Mouse (Mus musculus): ENCODE results near the gene Cgrrf1. TPM values are rescaled to one million over a fixed set of nuclear protein-coding genes. Genes with fewer than 3 reads are reported as not detected.
"Not testable (repeated sequence)": the region's sequence is repeated elsewhere in the genome, so short reads cannot be mapped to it uniquely, and the experiment has no call there.

The Cgrrf1 gene
- 10 to 100 TPM; 50.0 to 57.8 (median 53.9) TPM for total RNA-seq (2022)

- DNase-seq (ENCODE audit: low spot score in 2 of 2), result peak; percentile 94 to 97
Observed at GRCm38 (mm10) chr14:46831837-46832333, at the start of gene Cgrrf1. TSS of gene Cgrrf1 (plus strand) at chr14:46832125.

- no peak for DNase-seq (ENCODE audit: low spot score in 2 of 2)
Observed at GRCm38 (mm10) chr14:46782187-46782828, 49.6 kb upstream of the Cgrrf1 start.

DNA sequence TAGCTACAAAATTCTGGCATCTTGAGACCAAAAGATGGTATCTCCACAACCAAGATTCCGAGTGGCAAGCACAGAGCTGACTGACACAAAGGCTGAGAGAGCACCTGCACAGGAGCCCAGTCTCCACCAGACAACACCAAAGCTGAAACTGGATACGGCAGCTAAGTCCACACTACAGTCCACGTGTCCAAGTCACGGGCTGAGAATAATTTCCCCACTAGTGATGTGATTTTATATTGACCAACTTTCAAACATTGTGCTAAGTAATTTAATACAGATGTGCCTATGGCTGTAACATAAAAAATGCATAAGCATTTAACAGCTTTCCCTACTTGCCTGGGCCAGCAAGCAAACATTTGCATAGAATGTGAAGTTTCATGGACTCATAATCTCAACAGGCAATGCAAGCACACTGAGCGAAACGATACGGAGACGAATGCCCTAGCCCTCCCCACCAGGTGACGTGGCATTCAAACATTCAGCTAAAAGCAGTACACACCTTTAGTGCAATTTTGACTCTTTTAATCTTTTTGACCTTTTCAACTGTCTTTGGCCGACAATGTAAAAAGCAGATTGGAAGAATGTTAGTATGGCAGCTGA is 48.5 kb upstream of the Cgrrf1 start:
- DNase-seq (ENCODE audit: low spot score in 2 of 2), result no peak

GRCm38 (mm10) chr14:46785247-46785646 is 46.7 kb upstream of the Cgrrf1 start:
- DNase-seq (ENCODE audit: low spot score in 2 of 2), result no peak

DNA sequence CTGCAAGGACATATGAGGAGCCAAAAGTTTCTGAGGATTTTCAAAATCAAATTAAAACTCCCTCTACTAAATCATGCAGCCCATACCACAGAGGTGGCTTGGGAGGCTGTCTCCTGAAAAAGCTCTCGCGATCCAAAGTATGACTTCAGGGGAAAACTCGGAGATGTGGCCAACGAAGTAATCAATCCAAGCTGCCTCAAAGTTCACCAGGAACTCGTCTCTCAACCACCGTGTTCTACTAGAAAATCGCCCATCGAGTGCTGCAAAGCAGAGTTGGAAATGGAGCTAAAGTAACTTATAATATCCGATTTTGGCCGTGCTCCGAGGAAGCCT is 44.5 kb upstream of the Cgrrf1 start:
- peak in 1 of 2 experiments; percentile 8 for DNase-seq (ENCODE audit: low spot score in 2 of 2)

DNA sequence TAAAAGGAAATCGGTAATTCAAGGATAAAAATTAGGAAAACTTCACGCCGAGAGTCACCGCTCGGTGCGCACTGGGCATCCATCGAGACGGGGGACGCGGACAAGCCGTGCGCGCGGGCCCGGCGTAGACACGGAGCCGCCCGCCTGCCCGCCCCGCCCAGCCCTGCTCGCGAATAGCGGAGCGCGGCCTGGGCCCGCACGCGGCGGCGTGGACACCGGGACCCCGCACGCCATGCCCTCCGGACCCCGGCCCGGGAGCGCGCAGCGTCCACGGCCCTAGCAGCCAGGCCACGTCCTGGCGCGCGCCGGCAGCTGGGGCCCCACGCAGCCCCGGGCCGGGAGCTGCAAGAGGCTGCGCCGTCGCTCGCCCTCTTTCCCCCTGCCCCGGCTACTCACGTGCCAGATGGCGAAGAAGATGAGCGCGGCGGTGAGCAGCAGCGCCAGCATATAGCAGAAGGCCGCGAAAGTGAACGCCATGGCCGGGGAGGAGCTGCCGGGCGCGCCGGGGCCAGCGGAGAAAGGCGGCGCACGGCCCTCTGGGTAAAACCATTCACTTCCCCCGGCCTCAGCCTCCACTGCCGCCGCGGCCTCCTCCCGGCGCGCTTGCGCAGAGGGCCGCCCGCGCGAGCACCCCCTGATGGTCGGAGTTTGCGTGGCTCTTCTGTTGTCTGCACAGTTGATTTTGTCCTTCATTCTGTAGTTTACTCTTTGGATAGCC is 44.0 kb upstream of the Cgrrf1 start, which contains the start of gene Cnih1:
TSS of gene Cnih1 (minus strand) at position 625 of the 718 bp plus-strand sequence.
- DNase-seq (ENCODE audit: low spot score in 2 of 2), result peak; percentile 75 to 84

DNA sequence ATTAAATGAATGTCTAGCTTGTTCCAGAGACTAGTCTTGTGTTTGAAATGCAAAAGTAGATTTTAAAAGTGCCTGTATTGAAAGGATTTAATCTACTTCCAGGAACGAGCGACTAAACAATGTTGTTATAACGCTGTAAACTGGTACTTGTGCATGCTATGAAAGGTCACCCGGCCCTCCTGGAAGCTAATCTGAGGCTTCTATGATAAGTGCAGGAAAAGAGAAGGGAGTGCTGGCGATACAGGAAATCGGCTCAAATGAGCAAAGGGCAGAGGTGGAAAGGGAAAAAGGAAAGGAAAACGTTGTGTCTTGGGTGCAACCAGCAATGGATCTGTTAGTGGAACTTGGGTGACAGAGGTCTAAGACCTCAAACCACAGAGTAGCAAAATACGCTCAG is 43.4 kb upstream of the Cgrrf1 start:
- no peak for DNase-seq (ENCODE audit: low spot score in 2 of 2)

- DNase-seq (ENCODE audit: low spot score in 2 of 2), result no peak
Observed at GRCm38 (mm10) chr14:46790303-46790702, 41.6 kb upstream of the Cgrrf1 start.

DNA sequence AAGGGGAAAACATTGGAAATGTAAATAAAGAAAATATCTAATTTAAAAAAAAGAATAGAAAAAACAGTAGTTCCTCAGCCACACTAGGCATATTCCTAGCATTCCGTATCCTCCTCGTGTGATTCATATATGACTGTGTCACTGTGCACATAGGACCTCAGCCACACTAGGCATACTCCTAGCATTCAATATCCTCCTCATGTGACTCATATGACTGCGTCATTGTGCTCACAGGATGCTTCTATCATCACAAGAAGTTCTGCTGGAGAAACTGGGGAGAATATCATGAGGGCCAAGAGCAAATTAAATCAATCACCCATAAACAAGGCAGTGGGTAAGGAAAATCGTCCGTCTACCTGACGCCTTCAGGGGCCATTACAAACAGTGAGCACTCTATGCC is 41.2 kb upstream of the Cgrrf1 start:
- DNase-seq (ENCODE audit: low spot score in 2 of 2), result no peak

DNA sequence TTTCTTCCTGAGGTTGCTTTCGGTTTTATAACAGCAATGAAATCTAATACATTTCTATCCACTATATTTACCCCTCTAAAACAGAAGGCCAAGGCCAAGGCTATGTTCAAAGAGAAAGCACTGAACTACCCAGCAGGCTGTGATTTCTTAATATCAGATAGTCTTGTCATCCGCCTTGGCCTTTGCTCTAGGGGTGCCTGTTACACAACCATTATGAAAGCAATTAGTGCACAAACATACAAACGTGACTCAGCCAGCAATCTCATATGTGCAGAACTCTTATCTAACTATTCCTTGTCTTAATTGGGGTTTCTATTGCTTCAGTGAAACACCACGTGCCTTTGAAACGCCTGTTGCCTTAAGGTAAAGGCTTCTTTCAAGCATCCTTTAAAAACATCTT is 37.8 kb upstream of the Cgrrf1 start:
- DNase-seq (ENCODE audit: low spot score in 2 of 2), result no peak

DNA sequence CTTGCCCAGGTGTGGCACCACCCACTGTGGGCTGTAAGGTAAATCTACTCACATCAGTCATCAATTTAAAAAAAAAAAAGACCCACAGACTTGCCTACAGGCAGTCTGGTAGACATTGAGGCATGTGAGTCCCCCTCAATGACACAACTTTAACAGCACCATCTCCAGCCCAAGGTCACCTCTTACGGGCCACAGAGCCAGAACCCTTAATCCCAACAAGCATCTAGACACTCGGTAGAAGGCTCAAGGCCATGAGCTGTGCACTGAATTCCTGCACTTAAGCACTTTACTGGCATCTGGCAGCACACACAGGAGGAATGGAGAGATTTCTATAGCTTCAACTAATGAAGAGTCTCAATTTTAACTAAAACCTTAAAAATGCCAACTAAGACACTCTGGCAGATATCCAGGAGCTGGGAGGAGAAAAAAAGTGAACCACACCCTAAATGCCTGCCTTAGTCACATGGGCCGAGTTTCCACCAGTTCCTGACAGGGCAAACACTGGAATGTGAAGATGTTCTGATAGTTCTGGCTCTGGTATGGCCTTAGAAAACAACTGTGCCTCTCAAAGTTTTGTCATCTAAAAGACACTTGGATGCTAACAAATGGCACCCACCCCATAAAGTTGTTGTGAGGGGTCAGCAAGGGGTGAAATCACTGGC is 31.1 kb upstream of the Cgrrf1 start:
- DNase-seq (ENCODE audit: low spot score in 2 of 2), result no peak

GRCm38 (mm10) chr14:46803259-46803658 is 28.7 kb upstream of the Cgrrf1 start:
- no peak for DNase-seq (ENCODE audit: low spot score in 2 of 2)

DNA sequence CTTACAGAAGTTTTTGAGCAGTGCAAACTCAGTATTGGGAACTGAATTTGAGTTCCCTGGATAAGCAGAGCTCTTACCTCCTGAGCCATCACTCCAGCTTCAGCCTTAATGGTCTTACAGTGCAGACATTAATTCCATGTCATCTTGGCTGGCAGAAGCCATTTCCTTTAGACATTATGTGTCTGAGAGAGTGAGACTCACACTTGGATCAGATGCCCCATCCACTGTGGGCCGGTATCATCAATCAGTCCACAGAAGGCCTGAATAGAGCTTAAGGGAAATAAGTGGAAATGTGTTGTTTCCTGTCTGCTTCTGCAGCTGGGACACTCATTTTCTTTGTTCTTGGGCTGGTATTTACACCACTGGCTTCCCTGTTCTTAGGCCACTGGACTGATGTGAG is 28.1 kb upstream of the Cgrrf1 start:
- DNase-seq (ENCODE audit: low spot score in 2 of 2), result no peak

- no peak for DNase-seq (ENCODE audit: low spot score in 2 of 2)
Observed at GRCm38 (mm10) chr14:46806186-46806585, 25.7 kb upstream of the Cgrrf1 start.

DNA sequence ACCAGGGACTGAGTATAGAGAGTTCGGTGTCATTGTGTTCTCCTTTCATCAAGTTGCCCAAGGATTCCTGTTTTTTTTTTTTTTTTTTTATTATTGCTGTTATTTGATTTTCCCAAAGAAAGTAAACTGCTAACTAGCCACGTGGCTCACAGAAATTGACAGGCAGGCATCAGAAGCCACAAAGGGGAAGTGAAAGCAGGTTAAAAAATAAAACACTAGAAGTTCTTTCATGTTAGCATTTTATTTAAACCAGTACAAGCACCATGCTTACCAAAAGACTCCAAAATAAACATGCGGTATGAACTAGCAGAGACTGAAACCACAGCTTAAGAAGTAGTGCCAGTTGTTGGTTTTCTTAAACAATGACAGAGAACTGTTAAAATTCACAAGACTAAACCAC is 24.0 kb upstream of the Cgrrf1 start:
- DNase-seq (ENCODE audit: low spot score in 2 of 2), result no peak

- DNase-seq (ENCODE audit: low spot score in 2 of 2), result no peak
Observed at GRCm38 (mm10) chr14:46815640-46816039, 16.3 kb upstream of the Cgrrf1 start.

DNA sequence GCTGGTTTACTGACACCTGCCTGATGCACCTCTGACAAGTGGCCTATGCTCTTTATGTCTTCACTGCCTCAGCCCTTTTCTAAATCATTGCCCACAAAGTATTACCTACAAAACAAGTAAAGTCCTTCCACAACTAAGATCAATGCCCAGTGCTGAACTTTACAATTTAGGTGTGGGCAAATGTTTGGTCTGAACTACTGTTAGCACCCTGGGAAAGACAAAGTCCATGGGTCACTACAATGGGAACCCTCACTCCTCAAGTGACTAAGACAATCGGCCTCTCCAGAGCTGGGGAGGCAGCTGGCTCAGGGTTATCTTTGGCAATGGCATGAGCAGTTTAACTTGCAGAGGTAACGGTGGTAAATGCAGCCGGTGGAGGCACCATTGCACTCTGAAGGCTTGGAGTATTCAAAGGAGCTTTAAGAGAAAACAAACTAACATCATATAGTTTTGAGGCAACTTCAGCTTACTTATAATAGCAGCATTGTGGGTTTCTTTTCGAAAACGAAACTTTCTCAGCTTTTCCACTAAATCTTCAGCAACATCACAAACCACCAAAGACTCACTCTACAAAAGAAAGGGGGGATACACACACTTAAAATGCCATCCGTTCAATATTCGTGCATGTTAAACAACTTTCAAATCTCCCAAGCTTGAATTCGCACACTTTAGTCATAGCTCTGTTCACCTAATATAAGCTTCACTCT is 14.9 kb upstream of the Cgrrf1 start:
- no peak for DNase-seq (ENCODE audit: low spot score in 2 of 2)

DNA sequence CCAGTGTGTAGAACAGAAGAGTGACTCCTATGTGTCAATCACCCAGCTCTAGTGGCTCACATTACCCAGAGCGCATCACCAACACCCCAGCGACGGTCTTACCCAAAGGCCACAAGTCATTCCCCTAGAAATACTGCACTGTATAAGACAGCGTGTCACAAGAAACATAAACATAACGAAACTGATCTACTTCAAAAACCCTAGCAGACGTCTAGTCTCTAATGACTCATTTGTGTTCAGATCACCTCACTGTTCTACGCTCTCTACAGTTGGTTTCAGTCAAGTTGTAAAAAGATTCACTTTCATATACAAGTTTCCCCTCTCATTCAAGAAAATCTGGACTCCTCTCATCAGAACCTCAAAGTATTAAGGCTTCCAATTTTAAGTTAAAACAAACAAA is 13.2 kb upstream of the Cgrrf1 start:
- no peak for DNase-seq (ENCODE audit: low spot score in 2 of 2)

GRCm38 (mm10) chr14:46819961-46820360 is 12.0 kb upstream of the Cgrrf1 start:
- not testable (repeated sequence) for DNase-seq (ENCODE audit: low spot score in 2 of 2)

DNA sequence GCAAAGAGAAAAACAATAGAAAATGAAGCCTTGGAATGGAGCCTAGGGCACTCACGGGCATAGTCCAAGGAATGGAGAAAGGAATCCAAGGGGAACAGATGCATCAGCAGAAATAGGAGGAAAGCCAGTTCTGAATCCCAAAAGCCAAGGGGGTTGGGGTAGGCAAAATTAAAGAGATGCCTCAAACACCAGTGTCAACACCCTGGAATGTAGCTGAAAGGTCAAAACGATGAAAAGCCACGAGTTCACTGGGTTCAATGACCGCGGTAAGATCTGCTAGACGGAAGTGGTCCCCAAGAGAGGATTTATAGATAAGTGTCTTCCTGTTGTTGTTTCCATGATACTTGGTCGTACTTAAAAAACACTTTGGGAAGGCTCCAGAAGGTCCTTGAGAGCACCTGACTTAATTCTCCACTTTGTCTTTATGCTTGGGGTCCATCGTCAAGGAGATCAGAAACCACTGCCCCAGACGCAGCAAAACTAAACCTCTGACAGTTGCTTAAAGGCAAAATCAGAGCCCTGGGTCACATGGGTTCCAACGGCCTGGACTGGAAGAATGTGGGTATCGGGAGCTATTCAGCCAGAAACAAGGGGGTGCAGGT is 10.6 kb upstream of the Cgrrf1 start:
- DNase-seq (ENCODE audit: low spot score in 2 of 2), result no peak

Measured in gastrocnemius, adult 8-10 months (tissue).